Mouse (Mus musculus) frontal cortex, postnatal 36 days (tissue): ENCODE data around the gene Olfr131.
"Not testable (repeated sequence)": the region's sequence is repeated elsewhere in the genome, so short reads cannot be mapped to it uniquely, and the experiment has no call there.

Source experiments
- DNase-seq, 2 experiments: peaks; one replicate each; pipeline ENCODE4 v3.0.0; 2022; ENCODE audit warnings: low spot score in 2 of 2

Olfr131 gene

DNA sequence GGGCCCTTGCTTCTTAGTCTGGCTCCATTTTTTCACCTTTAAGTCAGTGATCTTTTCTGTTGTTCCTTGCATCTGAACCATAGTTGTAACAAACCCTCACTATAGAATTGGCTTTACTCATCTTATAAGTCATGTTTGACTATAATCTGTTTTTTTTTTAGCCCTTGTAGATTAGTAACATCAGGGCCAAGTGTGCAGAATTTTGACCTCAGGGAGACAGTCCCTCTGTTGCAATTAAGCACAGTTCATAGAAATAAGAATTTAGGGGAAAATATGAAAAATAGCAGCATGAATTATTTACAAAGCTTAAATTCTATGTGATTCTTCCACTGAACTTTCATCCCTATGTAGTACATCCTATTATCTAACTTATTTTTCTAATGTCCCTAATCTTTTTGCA is at the start of gene Olfr131:
TSS of gene Olfr131 (minus strand) at position 101 of the 400 bp plus-strand sequence.
- no peak for DNase-seq

DNA sequence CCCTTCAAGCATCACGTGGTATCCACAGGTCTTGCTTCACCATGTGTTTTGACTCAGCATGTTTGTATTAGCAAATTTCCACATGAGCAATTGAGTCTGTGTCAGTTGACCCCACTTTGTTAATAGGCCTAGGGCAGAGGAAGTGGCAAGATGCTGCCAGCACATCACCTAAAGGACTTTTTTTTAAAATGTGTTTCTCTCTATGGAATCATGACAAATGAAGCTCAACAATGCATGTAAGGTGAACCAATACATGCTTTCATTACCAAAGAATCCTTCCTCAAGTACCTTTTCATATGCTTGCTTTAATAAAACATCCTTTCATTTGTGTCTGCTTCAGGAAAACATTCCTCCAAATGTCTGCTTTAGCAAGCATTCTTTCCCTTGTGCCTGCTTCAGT is 45.9 kb upstream of the Olfr131 start, which contains the start of gene Olfr132:
TSS of gene Olfr132 (minus strand) at position 101 of the 400 bp plus-strand sequence.
- DNase-seq, result no peak

DNA sequence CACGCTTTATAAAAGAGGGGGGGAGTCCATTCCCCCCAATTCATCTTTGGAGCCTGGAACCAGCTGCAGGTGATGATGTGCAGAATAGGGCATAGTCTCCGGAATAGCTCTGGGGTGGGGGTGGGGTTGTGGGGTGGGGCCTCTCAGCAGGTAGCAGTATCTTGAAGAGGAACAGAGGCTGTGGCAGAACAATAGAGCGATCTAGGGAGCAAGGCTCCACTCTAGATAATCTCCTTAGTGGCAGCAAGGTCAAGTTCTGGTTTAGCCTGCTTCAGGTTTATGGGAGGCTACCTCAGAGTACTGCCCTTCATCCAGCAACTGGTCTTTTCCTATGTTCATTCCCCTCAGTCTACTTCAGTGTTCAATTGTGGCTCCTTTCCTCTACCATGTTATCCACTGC is 36.9 kb upstream of the Olfr131 start:
- not testable (repeated sequence) for DNase-seq

DNA sequence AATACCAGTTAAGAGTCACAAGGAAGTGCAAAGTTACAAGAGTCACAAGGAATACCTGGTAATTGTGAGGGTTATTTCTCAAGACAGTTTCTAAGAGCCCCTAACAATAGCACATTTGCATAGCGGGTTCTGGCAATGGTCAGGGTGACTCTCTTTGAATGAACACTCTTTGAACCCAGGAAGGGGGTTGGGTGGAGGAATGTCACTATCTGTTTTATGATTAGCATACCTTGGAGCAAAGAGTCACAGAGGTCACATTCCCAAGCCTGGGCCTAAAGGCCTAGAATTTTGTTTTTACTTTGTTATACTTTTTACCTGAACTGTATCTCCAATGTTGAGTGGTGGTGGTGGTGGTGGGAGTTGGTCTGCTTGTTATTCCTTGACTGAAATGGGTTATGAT is 35.7 kb upstream of the Olfr131 start:
- DNase-seq, result not testable (repeated sequence)

DNA sequence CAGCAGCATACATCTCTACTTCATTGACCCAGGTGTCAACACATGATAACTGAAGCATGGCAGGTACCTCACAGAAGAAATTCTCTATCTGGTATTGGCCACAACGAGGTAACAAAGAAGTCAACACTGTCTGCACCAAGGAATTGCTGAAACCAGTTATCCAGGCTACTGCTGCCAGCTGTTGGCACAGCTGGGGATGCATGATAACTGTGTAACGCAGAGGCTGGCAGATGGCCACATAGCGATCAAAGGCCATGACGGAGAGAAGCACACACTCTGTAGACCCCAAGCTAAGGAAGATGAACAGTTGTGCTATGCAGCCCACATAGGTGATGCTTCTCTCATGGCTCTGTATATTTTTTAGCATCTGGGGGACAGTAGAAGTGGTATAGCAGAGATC is 6.1 kb downstream of the Olfr131 start:
- no peak for DNase-seq

DNA sequence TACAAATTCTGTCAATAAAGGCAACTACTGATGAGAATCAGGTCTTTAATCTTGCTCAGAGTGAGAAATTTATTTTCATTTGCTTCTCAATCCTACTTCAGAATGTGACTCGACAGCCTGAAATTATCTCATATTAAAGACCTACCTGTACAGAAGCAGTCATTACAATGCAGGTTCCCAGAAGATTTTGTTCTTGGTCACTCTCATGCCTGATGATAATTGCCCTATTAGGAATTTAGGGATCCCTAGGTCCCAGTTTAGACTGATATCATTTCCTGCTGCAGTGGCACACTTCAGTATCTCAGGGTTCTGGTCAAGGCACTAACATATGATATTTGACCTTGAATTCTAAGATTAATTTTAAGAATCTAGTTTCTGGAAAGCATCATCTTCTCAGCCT is 24.9 kb downstream of the Olfr131 start, which contains the start of gene Olfr130:
TSS of gene Olfr130 (plus strand) at position 301 of the 400 bp plus-strand sequence.
- DNase-seq, result no peak

DNA sequence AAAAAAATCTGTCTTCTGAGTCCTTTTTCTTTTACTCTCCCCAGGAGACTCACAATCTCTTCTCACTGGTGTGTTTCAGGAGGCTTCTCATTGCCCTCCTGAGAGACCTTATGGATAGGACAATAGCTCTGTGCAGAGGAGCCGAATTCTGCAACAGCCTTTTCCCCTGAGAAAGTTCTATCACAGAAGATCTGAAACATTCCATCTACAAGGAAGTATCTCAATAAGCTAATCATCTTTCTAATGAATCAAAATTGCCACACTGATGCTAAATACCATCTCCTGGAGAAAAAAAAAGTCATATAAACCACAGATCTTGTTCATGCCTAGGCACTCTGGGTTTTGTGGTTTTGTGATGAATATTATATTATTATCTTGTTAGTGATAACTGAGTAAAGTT is 28.5 kb downstream of the Olfr131 start, which contains the start of gene Olfr129:
TSS of gene Olfr129 (minus strand) at position 101 of the 400 bp plus-strand sequence.
- DNase-seq, result no peak
